Mouse (Mus musculus): ENCODE data around the gene Fgfr1op2.

- TF ChIP-seq POLR2A (IDR thresholded peaks at IDR 0.05; ENCODE audit: low read depth, low read length) (no peak), CTCF (IDR thresholded peaks at IDR 0.05; ENCODE audit: borderline replicate concordance, insufficient read depth, low read length) (no peak)
Measured at GRCm38 (mm10) chr6:146615891-146616290, 38.9 kb downstream of the Fgfr1op2 start.
